Mouse (Mus musculus) frontal cortex, postnatal 10 days (tissue): ENCODE data around the gene Tnnt2.

Experiments
- DNase-seq, 2 experiments: peaks; one replicate each; pipeline ENCODE4 v3.0.0; 2022; ENCODE audit warnings: low spot score in 2 of 2, mixed read lengths in 1 of 2

The Tnnt2 gene

DNA sequence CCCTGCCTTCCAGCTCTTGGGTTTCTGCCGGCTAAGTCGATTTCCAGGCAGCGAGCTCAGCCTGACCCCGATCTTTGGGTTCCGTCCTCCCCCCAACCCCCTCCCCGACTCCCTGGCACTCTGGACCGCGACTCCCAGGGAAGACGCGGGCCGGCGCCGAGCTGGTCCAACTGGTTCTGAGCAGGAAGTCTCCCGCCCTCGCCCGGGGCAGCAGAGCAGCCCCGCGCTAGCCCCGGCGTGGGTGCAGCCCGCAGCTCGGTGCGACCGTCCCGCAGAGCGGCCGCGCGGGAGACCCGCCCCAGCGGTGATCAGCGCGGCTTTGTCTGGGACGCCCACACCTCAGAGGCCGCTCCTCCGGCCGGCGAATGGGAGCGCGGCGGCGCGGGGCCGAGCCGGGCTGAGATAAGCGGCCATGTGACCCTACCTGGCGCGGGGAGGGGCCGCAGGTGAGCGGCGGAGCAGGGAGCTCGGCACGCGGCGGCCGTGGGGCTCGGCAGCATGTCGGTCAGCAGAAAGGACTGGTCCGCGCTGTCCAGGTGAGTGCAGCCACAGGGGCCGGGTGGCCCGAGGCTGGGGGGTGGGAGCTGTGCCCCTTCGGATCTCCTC is 17.6 kb upstream of the Tnnt2 start, which contains the start of gene Lad1:
Gene Lad1, plus strand, starts transcription at position 118 of the 606 bp plus-strand sequence.
- no peak for DNase-seq

DNA sequence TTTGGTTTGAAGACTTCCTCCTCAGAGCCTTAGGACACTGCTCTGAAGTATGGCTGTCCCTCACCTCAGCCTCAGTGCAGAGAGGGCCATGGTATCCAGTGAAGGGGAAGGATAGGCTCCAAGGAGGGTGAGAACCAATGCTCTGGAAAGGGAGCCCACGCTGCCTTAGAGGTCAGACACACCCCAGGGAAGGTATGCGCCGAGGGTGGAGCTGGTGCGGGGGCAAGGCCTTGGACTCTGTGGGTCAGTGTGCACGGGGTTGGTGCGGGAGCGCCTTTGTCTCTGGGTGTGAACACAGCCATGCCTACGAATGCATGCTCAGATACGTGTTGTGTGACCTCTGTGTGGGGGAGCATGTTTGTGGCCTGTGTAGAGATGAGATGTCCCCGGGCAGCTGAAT is 16.1 kb upstream of the Tnnt2 start:
- DNase-seq = no peak

DNA sequence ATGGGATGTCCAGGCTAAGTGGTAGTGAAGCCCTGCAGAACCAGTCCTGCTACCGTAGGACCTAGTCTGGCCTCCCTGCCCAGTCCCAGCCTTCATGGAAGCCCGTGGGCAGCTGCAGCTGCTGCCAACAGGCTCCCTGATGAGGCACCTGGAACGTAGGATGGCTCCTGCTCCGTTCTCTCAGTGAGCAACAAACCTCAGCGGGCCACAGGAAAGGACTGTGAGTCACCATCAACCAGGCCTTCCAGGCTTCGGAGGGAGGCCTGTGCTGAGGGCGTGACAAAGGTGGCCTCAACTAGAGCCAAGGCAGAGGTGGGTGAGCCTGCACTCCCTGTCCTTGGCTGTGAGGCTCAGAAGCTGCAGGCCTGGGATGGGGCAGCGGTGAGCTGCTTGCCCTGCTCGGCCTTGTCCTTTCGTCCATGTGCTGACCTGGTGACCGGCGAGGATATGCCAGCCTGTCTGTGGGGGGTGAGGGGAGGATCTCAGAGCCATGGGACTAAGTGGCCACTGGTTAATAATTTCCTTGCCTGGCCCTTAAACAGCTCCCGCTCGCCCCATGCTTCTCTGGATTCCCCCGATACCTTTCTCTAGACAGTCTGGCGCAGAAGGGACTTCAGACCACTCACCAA is 15.3 kb upstream of the Tnnt2 start:
- no peak for DNase-seq

DNA sequence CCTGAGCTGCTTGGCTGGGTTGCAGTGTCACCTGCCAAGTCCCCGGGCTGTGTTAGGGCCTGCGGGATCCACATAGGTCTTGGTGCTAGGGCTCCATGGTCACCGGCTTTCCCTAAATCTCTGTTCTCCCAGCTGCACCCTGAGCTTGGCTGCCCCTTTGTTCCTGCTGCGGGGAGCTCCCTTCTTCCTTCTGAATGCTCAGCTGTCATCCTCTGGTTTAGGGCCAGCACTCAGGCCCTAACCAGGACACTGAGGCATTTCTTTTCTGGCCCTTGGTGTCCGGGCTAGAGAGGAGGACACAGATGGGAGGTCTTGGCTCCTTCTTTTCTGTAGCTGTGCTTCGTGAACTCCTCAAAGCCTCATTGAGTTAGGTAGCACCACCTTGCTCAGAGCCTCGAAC is 14.4 kb upstream of the Tnnt2 start:
- DNase-seq = no peak

DNA sequence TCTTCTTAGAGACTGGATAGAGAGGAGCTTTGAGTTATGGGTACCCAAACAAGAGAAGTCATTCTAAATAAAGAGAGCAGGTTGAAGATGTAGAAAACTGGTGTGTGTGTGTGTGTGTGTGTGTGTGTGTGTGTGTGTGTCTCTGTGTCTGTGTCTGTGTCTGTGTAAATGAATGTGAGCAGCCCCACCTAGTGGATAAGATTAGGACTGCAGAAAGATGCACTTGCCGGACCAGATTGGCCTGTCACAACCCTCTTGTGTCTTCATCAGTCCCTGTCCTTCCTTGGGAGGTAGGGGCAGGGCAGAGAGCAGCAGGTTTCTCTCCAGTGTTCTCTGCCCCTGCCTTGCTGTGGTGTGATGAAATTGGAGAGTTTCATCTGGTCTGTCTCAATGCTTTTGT is 7.2 kb upstream of the Tnnt2 start:
- DNase-seq = no peak

DNA sequence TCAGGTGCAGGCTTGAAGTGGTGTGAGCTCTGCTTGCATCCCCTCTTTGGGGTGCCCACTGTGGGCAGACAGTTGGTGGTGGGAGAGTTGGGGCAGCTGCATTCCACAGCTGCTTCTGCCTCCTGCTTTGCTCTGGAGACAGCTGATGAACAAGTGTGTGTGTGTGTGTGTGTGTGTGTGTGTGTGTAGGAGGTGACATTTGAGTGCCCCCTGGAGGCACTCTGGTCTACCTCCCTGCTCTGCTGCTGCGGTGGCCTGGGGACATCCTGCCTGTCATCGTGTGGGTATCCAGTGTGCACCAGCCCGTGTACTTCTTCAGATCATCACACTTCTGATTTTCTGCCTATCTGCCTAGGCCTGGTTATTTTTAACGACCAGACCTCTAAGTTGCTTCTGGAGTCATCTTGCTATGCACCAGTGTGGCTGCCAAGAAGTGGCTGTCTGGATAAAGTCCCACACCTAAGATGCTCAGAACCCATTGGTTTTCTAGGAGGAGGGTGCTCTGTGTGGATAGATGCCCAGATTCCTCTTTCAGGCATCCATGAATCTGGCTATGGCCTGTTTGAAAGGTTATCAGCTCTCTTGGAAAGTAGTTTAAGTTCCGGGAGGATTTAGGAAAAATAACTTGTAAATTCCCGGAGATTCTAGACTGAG is 1.8 kb upstream of the Tnnt2 start:
- no peak for DNase-seq

DNA sequence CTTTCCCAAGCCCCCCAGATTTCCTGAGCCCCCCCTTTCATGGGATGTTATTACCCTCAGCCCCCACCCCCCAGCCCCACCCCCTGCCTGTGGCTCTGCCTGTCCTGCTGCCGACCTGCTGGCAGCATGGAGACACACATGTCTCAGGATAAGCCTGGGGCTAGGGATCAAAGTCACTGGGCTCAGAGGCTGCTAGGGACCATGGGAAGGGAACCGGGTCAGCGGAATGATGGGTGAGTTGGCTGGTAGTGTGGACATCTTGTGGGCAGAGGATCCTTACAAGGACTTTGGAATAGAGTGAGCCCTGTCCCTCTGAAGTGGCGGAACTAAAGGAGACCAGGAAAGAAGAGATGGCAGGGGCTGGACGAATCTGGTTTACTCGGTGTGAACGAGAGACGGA is 1.2 kb upstream of the Tnnt2 start:
- no peak for DNase-seq

DNA sequence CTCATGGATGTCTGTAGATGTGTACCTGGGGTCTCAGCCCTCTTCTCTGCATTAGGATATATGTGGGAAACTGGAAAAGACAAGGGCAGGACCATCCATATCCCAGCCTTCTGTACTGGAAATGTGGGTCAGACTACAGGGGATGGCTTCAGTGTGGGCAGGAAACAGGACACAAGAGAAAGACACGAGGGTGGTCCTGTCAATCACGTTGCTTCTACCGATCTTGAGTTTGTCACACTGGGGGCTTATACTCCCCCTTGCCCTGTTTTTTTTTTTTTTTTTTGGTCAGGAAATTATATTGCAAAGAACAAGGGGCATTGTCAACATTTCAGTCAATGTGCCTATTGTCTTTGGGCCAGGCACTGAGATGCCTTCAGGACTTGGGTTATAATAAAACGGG is 2.5 kb downstream of the Tnnt2 start:
- DNase-seq = no peak

DNA sequence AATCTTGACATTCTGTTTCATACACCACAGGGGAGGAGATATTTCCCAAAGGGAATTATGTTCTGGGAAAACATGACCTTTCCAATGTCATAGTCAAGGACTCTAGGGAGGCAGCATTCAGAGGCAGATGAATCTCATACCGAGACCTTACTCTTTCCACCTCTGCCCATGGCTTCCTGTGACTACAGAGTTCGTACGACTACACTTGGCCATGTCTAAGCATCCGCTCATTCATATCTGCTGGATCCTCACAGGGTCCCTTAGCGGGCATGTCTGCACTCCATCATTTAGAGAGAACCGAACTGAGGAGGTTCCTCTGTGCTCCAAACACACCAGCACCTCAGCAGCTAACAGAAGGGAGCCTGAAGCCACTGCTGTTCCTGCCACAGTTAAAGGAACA is 2.9 kb downstream of the Tnnt2 start:
- DNase-seq = no peak

DNA sequence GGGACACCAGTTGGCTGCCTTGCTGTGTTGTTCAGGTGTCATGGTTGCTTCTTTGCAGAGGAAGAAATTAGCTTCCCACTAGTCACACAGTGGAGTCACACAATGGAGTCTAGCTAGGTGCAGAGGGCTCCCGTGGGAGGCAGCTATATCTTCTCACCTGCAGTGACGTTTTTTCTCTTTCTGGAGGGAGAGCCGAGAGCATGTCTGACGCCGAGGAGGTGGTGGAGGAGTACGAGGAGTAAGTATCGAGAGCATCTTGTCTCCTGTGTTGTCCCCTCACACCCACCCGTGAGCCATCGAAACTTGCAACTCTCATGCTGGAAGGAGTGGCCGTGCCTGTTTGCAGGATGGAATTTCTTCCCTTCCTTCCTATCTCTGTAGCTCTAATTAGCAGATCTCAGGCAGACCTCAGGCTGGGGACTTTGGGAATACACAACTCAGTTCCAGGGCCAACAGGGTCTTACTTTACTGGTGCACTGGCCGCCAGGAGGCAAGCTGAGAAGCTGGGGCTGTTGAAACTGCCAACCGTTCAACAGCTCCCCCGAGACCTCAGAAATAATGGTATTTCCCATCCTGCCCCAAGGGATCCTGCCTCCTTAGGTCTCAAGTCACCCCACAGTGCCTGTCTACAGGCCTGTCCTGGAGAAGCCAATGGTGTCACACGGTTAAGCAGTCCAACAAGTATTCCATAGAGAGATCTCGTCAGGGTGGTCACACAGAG is 4.7 kb downstream of the Tnnt2 start:
- DNase-seq = no peak

DNA sequence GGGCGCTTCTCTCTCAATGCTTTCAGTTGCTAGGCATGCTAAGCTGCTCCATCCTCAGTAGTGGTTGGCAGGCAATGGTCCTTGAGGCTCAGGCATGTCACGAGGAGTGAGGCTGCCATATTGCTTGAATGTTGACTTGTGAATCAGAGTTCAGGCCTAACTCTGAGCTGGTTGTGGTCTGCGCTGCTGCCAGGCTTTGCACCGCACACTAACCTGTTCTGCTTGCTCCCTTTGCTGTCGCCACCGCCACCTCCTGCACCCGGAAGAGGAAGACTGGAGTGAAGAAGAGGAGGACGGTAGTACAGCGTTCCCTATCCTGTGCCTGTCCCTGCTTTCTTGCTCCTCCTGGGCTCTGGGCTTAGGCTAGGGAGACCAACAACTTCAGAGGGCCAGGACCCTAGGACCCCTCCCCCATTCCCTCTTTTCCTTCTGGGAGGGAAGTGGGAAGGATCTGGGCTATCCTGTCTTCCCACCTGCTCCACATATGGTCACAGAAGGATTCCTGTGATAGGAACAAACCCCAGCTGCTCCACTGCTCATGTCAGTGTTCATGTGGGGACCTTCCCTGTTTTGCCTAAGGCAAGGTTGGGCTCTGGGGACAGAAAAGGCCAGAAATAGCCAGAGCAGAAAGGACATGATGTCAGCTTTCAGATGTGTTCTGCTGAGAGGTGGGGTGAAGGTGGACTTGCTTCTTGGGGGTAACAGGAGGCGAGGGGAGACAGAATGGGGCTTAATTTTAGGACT is 7.5 kb downstream of the Tnnt2 start:
- DNase-seq = no peak

DNA sequence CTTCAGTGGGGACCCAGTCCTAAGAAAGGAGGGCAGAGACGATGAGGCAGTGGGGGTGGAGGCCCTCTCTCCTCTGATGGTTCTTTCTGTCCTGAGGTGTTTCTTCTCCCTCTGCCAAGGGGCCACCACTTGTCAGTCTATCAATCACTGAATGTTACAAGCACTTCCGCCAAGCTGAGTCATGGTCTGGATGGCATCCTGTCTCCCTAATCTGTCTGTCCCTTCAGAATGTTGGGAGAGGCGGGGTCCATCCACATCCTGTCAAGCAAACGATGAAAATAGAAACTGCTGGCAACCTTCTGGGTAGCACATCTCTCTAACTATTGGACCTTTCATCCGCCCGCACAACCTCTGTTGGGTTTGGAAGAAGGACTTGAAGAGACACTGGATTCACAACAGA is 8.3 kb downstream of the Tnnt2 start:
- no peak for DNase-seq

DNA sequence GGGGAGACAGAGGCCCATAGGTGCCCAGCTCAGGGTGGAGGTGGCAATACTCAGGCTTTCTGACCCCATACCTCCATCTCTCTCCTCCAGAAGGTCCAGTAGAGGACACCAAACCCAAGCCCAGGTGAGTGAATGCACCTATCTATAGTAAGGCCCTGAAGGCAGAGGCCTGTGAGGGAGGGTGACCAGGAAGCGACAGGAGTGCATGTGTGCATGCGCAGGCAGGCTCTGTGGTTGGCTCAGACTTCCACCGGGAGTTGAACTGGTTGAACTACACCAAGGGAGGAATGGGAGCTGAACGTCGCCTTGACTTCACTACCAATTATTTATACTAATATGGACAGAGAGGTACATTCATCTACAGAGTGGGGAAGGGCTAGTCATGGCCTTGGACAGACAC is 10.5 kb downstream of the Tnnt2 start:
- DNase-seq = no peak

DNA sequence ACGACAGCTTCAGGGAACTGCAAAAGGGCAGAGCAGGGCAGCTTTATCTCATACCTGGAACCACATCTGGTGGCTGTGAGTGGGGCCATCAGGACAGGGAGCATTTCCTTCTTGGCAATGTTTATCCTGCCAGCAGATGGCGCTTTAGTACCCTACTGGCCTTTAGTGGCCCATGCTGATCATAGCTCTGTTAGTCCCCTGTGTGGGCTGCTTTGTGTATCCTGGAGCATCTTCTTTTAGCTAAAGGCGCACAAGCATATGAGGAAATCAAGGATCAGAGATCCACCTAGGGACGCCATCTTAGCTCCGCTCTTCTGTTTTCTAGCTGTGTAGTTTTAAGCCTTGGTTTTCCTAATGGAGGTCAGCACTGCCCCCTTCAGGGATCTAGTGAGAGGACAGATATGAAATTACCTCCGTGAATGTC is 11.0 kb downstream of the Tnnt2 start:
- DNase-seq = no peak

DNA sequence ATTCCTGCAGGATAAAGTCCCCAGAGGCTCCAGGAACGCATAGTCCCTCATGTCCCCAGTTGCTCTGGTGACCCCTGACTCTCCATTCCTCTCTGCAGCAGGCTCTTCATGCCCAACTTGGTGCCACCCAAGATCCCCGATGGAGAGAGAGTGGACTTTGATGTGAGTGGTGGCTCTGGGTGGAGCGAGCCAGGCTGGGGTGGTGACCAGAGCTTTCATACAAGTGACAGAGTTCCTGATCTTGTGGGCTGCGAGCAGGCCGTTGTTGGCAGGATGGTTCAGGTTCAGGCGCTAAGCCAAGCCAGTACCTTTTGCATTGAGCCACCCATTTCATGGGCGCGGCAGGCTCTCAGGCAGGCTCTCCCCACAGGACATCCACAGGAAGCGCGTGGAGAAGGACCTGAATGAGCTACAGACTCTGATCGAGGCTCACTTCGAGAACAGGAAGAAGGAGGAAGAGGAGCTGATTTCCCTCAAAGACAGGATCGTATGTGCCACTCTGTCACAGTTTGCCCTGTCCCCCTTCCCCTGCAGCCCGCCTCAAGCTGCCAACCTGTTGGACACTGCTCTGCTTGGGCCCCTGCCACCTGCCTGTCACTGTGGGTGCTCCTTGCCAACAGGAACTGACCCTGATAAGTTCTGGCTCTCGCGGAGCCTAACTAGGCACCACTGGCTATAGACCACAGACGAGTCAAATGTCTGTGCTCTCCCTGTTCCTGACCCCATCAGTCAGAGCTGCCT is 11.6 kb downstream of the Tnnt2 start:
- no peak for DNase-seq

DNA sequence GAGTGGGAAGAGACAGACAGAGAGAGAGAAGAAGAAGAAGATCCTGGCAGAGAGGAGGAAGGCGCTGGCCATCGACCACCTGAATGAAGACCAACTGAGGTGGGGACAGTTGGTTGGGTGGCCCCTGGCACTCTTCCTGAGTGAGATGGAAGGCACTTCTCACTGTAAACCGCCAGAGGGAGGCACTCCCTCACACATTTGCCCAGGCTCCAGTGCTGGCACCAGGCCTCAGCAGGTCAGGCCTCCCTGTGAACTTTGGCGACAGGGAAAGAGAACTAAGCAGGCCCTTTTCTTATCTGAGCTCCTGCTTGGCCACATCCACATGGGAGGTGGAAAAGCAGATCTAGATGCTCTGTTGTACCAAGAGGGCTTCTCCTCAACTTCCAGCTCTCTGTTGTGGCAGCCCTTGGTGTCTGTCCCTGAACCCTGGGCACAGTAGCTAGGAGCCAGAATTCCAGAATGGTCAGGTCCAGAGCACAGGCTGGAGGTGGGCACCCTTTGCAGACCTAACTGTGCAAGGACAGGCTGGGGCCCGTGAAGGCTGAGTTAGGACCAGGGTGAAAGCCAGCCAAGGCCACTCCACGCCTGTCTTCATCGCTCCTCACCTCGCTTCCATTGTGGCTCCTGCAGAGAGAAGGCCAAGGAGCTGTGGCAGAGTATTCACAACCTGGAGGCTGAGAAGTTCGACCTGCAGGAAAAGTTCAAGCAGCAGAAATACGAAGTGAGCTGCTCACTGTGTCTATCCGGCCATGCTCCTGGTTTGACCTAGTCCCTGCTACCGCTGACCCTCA is 14.8 kb downstream of the Tnnt2 start:
- no peak for DNase-seq

DNA sequence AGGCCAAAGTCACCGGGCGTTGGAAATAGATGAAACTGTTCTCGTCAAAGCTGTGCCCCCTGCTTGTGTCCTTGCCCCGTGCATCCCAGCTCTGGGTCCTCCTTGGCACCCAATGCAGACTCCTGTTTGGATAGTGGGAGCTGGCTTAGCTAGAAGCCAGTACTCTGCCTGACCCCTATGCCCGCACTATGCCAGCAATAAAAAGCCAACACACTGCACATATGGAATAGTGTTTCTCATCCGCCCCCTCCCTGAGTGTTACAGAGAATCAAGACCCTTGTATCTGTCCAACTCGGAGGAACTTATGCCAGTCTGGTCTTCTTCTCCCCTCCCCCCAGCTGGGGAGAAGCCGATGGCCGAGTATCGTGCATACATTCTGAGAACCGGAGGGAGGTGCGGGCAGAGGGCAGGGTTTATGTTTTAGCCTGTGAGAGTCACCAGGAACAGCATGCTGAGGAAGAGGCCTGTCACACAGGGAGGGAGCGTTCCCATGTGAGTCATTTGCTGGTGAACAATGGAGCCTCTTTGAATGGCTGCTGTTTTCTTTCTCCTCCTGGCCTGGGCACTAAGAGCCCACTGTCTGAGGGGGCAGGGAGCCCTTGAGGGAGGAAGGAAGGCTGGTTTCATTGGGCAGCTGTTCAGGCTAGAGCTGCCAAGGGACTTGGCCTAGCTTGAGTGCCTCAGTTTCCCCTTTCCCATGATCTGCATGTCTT is 16.0 kb downstream of the Tnnt2 start:
- DNase-seq = no peak

DNA sequence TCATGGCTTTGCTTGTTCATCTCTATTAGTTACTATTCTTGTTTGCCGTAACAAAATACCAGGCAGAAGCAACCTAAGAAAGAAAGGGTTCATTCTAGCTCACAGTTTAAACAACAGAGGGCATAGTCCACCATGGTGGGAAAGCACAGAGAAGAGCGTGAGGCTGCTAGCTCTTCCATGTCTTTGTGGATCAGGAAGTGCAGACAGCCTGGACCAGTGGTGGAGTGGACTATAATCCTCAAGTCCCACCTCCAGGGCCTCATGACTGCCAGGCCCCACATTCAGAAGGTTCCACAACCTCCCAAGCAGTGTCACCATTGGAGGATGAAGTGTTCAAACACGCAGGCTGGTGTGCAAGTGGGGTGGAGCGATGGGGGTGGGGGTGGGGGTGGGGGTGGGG is 17.0 kb downstream of the Tnnt2 start:
- no peak for DNase-seq

DNA sequence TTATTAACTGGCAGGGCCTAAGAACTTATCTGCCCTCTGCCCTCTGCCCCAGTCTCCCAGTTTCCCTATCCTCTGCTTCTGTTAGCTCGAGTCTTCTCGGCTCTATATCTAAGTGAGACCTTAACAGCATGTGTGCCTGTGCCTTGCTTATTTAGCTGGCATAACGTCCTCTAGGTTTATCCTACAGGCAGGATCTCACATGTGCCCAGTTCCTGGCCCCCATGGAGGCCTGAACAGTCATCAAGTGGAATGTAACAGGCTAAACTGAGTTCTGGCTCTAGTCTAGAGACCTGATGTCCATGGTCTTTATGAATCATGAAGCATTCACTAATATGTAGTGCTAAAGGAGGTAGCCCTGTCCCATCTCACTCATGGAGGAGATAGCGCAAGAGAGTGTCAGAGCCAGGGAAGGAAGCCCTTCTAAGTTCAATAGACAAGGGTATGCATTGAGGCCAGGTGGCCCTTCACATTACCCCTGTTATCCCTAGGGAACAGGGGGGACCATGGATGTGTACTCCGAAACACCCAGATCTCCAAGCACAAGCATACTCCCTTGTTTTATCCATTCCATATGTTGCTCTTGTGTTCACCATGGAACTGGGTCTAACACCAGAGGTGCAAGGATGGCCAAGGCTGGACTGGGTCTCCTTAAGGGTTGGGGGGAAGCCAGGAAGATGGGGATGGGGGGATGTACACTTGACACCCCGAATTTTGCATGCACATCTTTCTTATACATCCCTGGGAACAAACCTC is 18.6 kb downstream of the Tnnt2 start:
- no peak for DNase-seq
